Mouse (Mus musculus) forebrain, embryonic 12.5 days (tissue): ENCODE measurements at regions not wholly inside any gene's neighbourhood (a gene's known extent, or its start where the extent isn't known, plus 50 kb on each side); places are given as distances from the start of the nearest gene placed in this dataset.
A peak's percentile ranks its signal among the peaks of the same experiment; 100 is the strongest.

Experiments
- ATAC-seq: fragments of 200-750 bp; cut with Nextera tagmentation; 2 replicates; pipeline ENCODE4 v1.8.0; 2017; ENCODE audit warnings: moderate TSS enrichment; ENCODE audit not compliant: low FRiP score
- H3K27ac ChIP-seq: fragments of 300-500 bp; sonication (generic); 2 replicates; pipeline ENCODE4 v1.5.1; 2016; ENCODE audit warnings: mild to moderate bottlenecking
- H3K27me3 ChIP-seq: fragments of 300-500 bp; sonication (generic); 2 replicates; pipeline ENCODE4 v1.6.1; 2016; ENCODE audit warnings: mild to moderate bottlenecking
- H3K36me3 ChIP-seq: fragments of 300-500 bp; sonication (generic); replicated peaks from 2 replicates; pipeline ENCODE4 v1.6.1; 2016; ENCODE audit warnings: mild to moderate bottlenecking
- H3K4me1 ChIP-seq: fragments of 300-500 bp; sonication (generic); 2 replicates; pipeline ENCODE4 v1.6.1; 2016
- H3K4me2 ChIP-seq: fragments of 300-500 bp; sonication (generic); 2 replicates; pipeline ENCODE4 v1.6.1; 2016; ENCODE audit warnings: mild to moderate bottlenecking, moderate library complexity
- H3K4me3 ChIP-seq: fragments of 300-500 bp; sonication (generic); replicated peaks from 2 replicates; pipeline ENCODE4 v1.5.1; 2016; ENCODE audit warnings: mild to moderate bottlenecking
- H3K9ac ChIP-seq: fragments of 300-500 bp; sonication (generic); 2 replicates; pipeline ENCODE4 v1.6.1; 2016; ENCODE audit warnings: mild to moderate bottlenecking
- H3K9me3 ChIP-seq: fragments of 300-500 bp; sonication (generic); 2 replicates; pipeline ENCODE4 v1.6.1; 2016
- WGBS: fragments of 180-500 bp; shearing (Covaris S2); methylation state at CpG from one replicate; pipeline ENCODE4 v1.1.7; 2016; 5-methylcytosine and 5-hydroxymethylcytosine counted together

DNA sequence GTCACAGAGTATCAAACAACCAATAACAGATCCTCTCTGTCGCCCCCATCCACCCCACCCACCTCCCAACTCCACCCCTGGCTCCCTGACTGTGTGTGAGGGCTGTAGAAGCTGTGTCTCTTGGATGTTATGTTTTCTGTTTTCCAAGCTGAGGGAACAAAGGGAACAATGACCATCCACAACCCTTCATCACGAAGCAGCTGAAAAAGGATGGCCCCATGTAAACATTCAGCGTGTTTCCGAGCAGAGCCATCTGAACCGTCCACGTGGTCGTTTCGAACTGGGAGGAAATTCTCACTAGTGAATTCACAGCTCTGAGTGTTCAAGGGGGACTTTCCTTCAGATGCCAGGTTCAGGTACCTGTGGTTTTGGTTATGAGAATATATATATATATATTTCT lies 84.1 kb upstream of the Nck2 start:
- Histone ChIP-seq H3K9ac (no peak overlapping the region), H3K27ac (no peak overlapping the region), H3K4me1 (peaks cover 19% of the 10 kb centered on the region), H3K36me3 (no peaks in the 10 kb centered on the region), H3K4me3 (no peak overlapping the region), H3K27me3 (0 out of 2 replicates have a peak, but pooled peaks cover 4% of the 10 kb centered on the region), H3K9me3 (no peaks in the 10 kb centered on the region), H3K4me2 (no peak overlapping the region)
- no peak for ATAC-seq
- WGBS, result 64% methylated on average over 8 of the region's 8 CpGs

DNA sequence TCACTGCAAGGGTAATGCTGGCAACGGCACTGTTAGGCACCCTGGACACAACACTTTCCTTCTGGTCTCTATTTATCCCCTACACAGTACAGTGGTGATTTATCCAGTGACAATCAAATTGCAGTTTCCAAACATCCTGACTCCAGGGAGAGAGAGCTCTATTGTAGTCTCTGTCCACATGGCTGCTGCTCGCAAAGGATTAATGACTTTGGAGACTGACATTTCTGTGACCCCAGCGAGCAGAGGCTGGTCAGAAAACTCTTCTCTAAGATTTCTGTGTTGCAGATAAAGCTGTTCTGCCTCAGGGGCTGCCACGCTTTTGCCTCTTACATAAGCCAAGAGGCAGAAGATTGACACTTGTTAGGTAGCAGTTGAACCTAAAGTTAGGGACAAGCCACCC lies 83.6 kb upstream of the Nck2 start:
- Histone ChIP-seq H3K9me3 (no peaks in the 10 kb centered on the region), H3K4me3 (no peak overlapping the region), H3K4me2 (no peak overlapping the region), H3K9ac (no peak overlapping the region), H3K27ac (no peak overlapping the region), H3K27me3 (0 out of 2 replicates have a peak, but pooled peaks cover 4% of the 10 kb centered on the region), H3K36me3 (no peaks in the 10 kb centered on the region), H3K4me1 (peaks cover 19% of the 10 kb centered on the region)
- 13% methylated on average over 4 of the region's 4 CpGs for WGBS
- ATAC-seq, result no peak

DNA sequence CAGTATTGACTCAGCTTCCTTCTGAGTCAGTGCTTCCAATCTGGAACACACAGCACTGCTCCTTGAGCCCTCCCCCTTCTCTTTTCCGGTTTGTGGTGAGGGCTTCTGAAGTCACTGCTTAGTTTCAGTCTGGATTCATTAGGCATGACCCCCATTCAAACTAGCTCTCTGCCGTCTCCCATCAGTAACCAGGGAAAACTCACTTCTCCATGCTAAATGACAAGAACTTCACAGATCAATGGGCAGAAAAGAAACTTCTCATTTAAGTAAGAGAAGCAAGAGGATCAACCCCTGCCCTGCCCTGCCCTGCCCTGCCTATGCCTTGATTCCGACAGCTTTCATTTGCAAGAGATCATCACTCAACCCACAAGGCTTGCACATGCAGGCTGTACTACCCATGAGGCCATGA lies 82.9 kb upstream of the Nck2 start:
- no peak overlapping the region for H3K27ac ChIP-seq
- no peak for ATAC-seq
- WGBS, result 19% methylated on average over 3 of the region's 3 CpGs

DNA sequence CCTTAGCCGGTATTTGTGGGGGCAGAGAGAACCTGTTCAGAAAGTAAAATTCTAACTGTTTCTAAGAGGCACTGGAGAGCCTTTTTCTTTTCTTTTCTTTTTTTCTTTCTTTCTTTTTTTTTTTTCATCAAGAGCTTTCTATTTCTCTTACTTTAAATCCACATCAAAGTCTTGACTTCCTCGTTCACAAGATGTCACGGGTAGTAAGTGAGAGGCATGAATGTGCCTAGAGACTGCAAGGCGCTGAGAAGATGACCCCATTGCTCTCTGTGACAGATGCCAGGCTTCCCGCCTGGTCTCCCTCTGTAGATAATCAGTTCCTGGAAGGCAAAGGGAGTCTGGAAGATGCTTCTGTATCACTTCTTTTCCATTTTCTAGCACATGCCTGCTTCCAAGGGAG lies 82.2 kb upstream of the Nck2 start:
- H3K9ac ChIP-seq, result no peak overlapping the region
- no peak for ATAC-seq
- H3K27ac ChIP-seq, result no peak overlapping the region
- H3K4me1 ChIP-seq, result peaks cover 19% of the 10 kb centered on the region
- H3K36me3 ChIP-seq, result no peaks in the 10 kb centered on the region
- H3K9me3 ChIP-seq, result no peaks in the 10 kb centered on the region
- H3K4me3 ChIP-seq, result no peak overlapping the region
- WGBS, result 74% methylated on average over 5 of the region's 5 CpGs
- no peak overlapping the region for H3K4me2 ChIP-seq
- 0 out of 2 replicates have a peak, but pooled peaks cover 4% of the 10 kb centered on the region for H3K27me3 ChIP-seq

More for the DNA sequence above, 82.9 kb upstream of the Nck2 start:
- Histone ChIP-seq H3K9ac (no peak overlapping the region), H3K27me3 (0 out of 2 replicates have a peak, but pooled peaks cover 4% of the 10 kb centered on the region), H3K4me1 (peaks cover 19% of the 10 kb centered on the region), H3K36me3 (no peaks in the 10 kb centered on the region), H3K9me3 (no peaks in the 10 kb centered on the region), H3K4me3 (no peak overlapping the region), H3K4me2 (no peak overlapping the region)

DNA sequence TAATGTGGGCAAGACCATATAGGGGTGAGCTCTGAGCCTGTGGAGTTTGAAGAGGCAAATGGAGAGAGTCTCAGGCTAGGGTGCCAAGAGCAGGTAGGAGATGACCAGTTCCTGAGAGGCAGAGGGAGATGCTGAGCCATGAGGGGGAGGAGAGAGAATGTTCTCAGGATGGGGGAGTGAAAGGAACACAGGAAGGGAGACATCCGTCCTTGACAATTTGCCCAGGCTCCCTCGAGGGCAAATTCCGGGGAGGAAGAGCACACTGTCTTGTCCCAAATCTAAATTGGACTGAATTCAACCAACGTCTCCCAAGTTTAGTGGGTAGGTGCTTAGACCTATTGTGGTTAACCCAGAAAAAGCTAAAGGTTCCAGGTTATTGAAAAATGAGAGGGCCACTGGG lies 81.2 kb upstream of the Nck2 start:
- H3K4me3 ChIP-seq, result no peak overlapping the region
- no peak overlapping the region for H3K9ac ChIP-seq
- no peak overlapping the region for H3K4me2 ChIP-seq
- H3K36me3 ChIP-seq, result no peaks in the 10 kb centered on the region
- peaks cover 18% of the 10 kb centered on the region for H3K4me1 ChIP-seq
- no peaks in the 10 kb centered on the region for H3K9me3 ChIP-seq
- 90% methylated on average over 4 of the region's 4 CpGs for WGBS
- H3K27ac ChIP-seq, result no peak overlapping the region
- ATAC-seq, result no peak
- H3K27me3 ChIP-seq, result 0 out of 2 replicates have a peak, but pooled peaks cover 4% of the 10 kb centered on the region

DNA sequence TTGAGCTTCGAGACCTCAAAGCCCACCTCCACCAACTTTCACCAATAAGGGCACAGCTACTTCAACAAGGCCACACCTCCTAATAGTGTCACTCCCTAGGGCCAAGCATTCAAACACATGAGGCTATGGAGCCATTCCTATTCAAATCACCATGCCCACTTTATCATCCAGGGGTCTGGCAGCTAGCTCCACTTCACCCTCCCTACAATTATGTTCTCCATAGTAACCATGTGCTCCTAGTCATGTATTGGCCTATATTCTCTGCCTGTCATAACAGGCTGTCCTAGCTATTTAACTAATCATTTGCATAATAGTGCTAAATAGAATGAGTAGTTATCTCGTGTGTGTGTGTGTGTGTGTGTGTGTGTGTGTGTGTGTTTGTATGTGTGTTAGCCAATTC lies 77.9 kb upstream of the Nck2 start:
- H3K36me3 ChIP-seq, result no peaks in the 10 kb centered on the region
- H3K27me3 ChIP-seq, result 0 out of 2 replicates have a peak, but pooled peaks cover 4% of the 10 kb centered on the region
- H3K27ac ChIP-seq, result no peak overlapping the region
- H3K9ac ChIP-seq, result no peak overlapping the region
- no peak overlapping the region for H3K4me2 ChIP-seq
- H3K4me1 ChIP-seq, result peaks cover 3% of the 10 kb centered on the region; the same call in 1 of the 2 replicates
- no peaks in the 10 kb centered on the region for H3K9me3 ChIP-seq
- WGBS, result 73% methylated on average over 2 of the region's 2 CpGs
- H3K4me3 ChIP-seq, result no peak overlapping the region
- peak; percentile 65 for ATAC-seq

DNA sequence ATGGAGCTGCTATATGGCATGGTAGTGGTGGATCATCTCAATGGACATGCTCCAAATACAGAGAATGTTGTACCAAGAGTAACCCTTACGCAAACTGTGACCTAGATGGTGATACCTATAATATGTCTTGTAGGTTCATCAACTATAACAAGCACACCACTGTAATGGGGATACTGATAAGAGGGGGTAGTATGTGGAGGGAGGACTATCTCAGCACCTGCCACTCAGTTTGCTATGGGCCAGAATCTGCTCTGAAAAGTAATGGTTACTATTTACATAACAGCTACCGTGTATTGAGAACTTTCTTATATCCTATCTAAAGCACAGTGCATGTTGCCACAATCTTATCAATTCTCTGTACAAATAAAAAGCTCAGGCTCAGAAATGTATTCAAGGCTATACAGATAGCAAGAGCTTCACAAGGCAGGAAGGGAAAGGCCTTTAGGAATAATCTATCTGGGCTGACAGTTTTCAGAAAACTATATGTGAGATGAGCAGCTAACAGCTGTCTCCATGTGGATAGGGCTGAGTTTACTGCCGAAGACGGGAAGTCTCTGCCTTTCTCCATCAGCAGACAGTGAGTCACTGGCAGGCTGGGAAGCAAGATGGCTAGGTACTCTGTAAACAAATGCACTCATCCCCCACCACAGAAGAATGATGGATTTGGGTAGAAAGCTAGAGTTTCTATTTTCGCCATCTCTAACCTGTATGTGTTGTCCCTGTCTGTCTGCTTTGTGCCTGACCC lies 77.1 kb upstream of the Nck2 start:
- Histone ChIP-seq H3K9ac (no peak overlapping the region), H3K27ac (no peak overlapping the region), H3K36me3 (no peaks in the 10 kb centered on the region), H3K4me2 (no peak overlapping the region), H3K27me3 (0 out of 2 replicates have a peak, but pooled peaks cover 4% of the 10 kb centered on the region), H3K4me1 (no peaks in the 10 kb centered on the region), H3K9me3 (no peaks in the 10 kb centered on the region), H3K4me3 (no peak overlapping the region)
- no peak for ATAC-seq
- 97% methylated on average over 5 of the region's 5 CpGs for WGBS

DNA sequence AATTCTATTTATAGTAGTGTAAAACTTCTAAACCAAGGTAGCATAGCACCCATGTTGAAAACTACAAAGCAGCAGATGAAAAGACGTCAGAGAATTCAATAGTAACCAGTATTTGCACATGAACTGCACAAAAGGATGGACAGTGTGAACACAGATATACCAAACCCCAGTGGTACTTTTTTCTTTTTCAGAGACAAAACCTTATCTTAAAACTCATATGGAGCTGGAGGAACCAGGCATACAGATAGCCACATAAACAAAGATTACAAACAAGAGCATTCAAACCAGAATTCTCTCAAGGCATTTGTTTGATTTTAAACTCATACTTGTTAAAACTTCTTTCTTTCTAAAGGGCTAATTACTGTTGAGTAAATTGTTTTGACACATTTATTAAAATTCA lies 72.5 kb upstream of the Nck2 start:
- Histone ChIP-seq H3K4me3 (no peak overlapping the region), H3K9me3 (no peaks in the 10 kb centered on the region), H3K9ac (no peak overlapping the region), H3K27me3 (no peaks in the 10 kb centered on the region), H3K36me3 (no peaks in the 10 kb centered on the region), H3K4me2 (no peak overlapping the region), H3K4me1 (no peaks in the 10 kb centered on the region), H3K27ac (no peak overlapping the region)
- 77% methylated on average over 1 of the region's 1 CpGs for WGBS
- ATAC-seq, result no peak

DNA sequence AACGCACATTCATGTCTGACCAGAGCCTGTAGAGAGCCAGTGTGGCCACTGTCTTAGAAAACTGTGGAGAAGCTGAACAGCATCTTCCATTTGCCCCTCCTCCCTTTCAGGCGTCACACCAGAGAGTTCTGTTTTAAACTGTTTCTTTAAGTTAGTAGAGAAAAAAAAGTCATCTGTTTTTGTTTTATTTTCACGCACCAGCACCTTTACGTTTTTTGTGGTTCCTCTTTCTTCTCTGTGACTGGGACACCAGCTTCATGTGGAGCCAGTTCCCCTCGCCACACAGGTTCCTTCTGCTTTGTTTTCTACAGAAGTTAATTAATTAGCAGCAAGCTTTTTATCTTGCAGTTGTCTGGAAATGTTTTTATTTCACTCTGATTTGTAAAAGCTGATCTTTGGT lies 69.4 kb upstream of the Nck2 start:
- WGBS, result 50% methylated on average over 5 of the region's 5 CpGs
- Histone ChIP-seq H3K4me1 (no peaks in the 10 kb centered on the region), H3K9me3 (no peaks in the 10 kb centered on the region), H3K9ac (no peak overlapping the region), H3K27ac (no peak overlapping the region), H3K27me3 (no peaks in the 10 kb centered on the region), H3K4me3 (no peak overlapping the region), H3K4me2 (no peak overlapping the region), H3K36me3 (no peaks in the 10 kb centered on the region)
- no peak for ATAC-seq

DNA sequence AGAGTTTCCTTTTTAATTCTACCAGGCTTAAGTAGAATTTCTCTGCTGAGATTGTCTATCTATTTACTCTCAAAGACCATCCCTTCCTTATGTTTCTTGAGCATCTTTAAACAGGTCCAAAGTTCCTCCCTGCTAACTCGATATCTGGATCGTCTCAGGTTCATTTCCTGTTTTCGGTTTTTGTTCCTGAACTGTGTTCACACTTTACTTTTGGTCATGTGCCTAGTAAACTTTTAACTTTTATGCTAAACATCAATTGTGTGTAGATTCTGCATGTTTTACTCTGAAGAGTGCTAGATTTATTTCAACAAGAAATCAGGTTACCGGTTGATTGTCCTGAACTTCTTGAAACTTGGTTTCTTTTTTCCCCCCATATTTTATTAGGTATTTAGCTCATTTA lies 68.5 kb upstream of the Nck2 start:
- no peaks in the 10 kb centered on the region for H3K27me3 ChIP-seq
- no peak overlapping the region for H3K27ac ChIP-seq
- H3K4me2 ChIP-seq, result no peak overlapping the region
- H3K4me1 ChIP-seq, result no peaks in the 10 kb centered on the region
- no peak overlapping the region for H3K9ac ChIP-seq
- no peak overlapping the region for H3K4me3 ChIP-seq
- no peaks in the 10 kb centered on the region for H3K9me3 ChIP-seq
- ATAC-seq, result no peak
- 93% methylated on average over 4 of the region's 4 CpGs for WGBS
- H3K36me3 ChIP-seq, result no peaks in the 10 kb centered on the region

DNA sequence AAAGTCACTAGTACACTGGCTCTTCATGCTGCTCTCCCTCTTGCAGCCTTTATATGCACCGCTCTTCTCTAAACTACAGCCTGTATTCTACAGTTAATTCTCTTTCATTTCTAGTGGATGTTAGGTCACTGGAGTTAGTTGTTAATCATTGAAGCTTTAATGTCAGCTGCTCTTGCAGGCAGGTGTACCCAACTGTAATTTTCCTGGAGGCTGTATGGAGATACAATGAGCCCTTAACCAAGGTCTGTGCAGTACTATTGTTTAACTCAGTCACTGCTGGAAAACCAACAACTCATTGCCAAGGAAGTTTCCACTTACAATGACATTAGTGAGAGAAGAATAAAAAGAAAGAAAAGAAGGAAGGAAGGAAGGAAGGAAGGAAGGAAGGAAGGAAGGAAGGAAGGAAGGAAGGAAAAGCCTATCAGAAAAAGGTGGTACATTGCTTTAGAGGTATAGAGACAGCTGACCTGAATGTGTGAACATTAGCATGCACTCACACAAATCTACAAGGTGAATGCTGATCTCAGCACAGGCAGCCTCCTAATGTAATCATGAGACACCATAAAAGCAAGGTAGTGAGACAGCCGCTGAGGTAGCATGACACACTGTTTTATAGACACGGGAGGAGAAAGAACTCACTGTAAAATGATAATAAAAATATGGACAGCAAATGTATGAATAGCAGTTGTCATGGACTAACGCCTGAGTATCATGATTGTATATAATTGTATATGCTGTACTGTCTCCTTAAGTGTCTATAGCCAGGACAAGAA lies 66.7 kb upstream of the Nck2 start:
- ATAC-seq, result no peak
- no peaks in the 10 kb centered on the region for H3K4me1 ChIP-seq
- H3K9ac ChIP-seq, result no peak overlapping the region
- H3K27me3 ChIP-seq, result no peaks in the 10 kb centered on the region
- no peak overlapping the region for H3K4me3 ChIP-seq
- H3K36me3 ChIP-seq, result no peaks in the 10 kb centered on the region
- no peak overlapping the region for H3K4me2 ChIP-seq
- H3K9me3 ChIP-seq, result no peaks in the 10 kb centered on the region
- no peak overlapping the region for H3K27ac ChIP-seq
- 86% methylated on average over 4 of the region's 4 CpGs for WGBS

DNA sequence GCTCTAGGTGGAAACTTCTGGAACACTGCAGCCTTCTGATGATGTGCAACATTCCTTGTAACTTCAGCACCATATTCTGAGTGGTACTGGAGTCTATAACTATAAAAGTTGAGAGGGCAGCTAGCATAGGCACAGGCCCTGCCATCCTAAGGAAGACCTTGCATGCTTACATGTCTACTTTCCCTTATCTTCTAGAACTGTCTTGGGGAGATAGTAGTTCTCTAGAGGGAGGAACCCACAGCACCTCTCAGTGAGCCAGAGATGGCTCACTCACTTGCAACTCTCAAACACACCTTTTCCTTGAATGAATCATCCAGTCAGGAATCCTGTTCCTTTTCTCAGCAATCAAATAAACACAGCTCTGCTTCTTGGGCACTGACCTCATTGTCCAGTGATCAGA lies 59.4 kb upstream of the Nck2 start:
- Histone ChIP-seq H3K36me3 (no peaks in the 10 kb centered on the region), H3K9me3 (no peaks in the 10 kb centered on the region), H3K4me1 (no peaks in the 10 kb centered on the region), H3K27me3 (no peaks in the 10 kb centered on the region), H3K4me2 (no peak overlapping the region), H3K27ac (no peak overlapping the region), H3K4me3 (no peak overlapping the region), H3K9ac (no peak overlapping the region)
- ATAC-seq, result no peak

DNA sequence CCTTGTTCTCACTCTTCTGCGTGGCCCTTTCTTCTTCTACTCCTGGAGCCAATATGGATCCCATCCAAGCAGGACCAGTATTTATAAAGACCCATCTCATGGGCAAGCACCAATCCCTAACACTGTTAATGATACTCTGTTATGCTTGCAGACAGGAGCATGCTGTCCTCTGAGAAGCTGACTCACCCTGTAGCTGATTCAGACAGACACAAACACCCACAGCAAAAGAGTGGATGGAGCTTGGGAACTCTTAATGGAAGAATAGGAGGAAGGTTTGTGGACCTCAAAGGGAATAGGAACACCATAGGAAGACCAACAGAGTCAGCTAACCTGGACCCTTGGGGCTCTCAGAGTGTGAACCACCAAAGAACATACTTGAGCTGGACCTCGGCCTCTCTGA lies 50.3 kb upstream of the Nck2 start:
- H3K9me3 ChIP-seq, result no peaks in the 10 kb centered on the region
- no peak overlapping the region for H3K4me3 ChIP-seq
- no peak overlapping the region for H3K4me2 ChIP-seq
- H3K27me3 ChIP-seq, result no peaks in the 10 kb centered on the region
- H3K9ac ChIP-seq, result no peak overlapping the region
- H3K27ac ChIP-seq, result no peak overlapping the region
- no peak for ATAC-seq
- no peaks in the 10 kb centered on the region for H3K36me3 ChIP-seq
- WGBS, result 95% methylated on average over 2 of the region's 2 CpGs
- 0 out of 2 replicates have a peak, but pooled peaks cover 5% of the 10 kb centered on the region for H3K4me1 ChIP-seq
